Comparison of ENCODE assay signal across 41 mouse cellular contexts in genomic region chr11:72032091-72032490, GRCm38 (mm10). TPM values are rescaled to one million over a fixed set of nuclear protein-coding genes. Genes with fewer than 3 reads are reported as not detected.
"Had no signal": no experiment of that assay in that cellular context is flagged by ENCODE, and none has a peak within 500 bp of the region (broad histone marks: within the 10 kb centered on the region; RNA-seq: fewer than 3 reads in every experiment).

No protein-coding gene starts in this region.

- H3K4me3 ChIP-seq: heart, adult 2 months; heart, embryonic 10.5 days; heart, embryonic 12.5 days; heart, embryonic 13.5 days; heart, embryonic 15.5 days; hindbrain, embryonic 10.5 days; hindbrain, embryonic 12.5 days; hindbrain, embryonic 13.5 days; hindbrain, embryonic 15.5 days; intestine, embryonic 15.5 days; kidney, embryonic 15.5 days; layer of hippocampus, adult 2 months had no signal

- ATAC-seq: hindbrain, embryonic 16.5 days; hindbrain, postnatal 0 days; inflammation-experienced regulatory T-cells, adult 6 months; intestine, embryonic 15.5 days; intestine, embryonic 16.5 days; intestine, postnatal 0 days had no signal

- H3K27me3 ChIP-seq: intestine, embryonic 15.5 days had no signal

- DNase-seq: heart, adult 2 months; heart, postnatal 10 days; heart, postnatal 14 days; heart, postnatal 36 days; heart, postnatal 4 days; kidney, adult 11 months; kidney, adult 18-20 months; kidney, adult 2 months; kidney, adult 8-10 months; kidney, adult 9 months; kidney, postnatal 10 days; kidney, postnatal 14 days; kidney, postnatal 25 days; kidney, postnatal 36 days; kidney, postnatal 4 days; layer of hippocampus, adult 9-11 months had no signal

- H3K36me3 ChIP-seq: heart, embryonic 10.5 days; heart, embryonic 12.5 days; heart, embryonic 13.5 days; heart, embryonic 15.5 days; hindbrain, embryonic 10.5 days; hindbrain, embryonic 12.5 days; hindbrain, embryonic 13.5 days; hindbrain, embryonic 15.5 days; intestine, embryonic 15.5 days; kidney, embryonic 15.5 days had no signal

- H3K4me2 ChIP-seq: heart, embryonic 11.5 days; heart, embryonic 12.5 days; heart, embryonic 13.5 days; heart, embryonic 15.5 days; hindbrain, embryonic 12.5 days; hindbrain, embryonic 13.5 days; hindbrain, embryonic 14.5 days; hindbrain, embryonic 15.5 days; intestine, embryonic 15.5 days; kidney, embryonic 15.5 days had no signal

RNA-seq across cellular contexts. Expression of gene Aipl1, which starts 5.2 kb away (rescaled TPM):
- total RNA-seq: heart, adult 2 months; heart, postnatal 14 days; heart, postnatal 25 days; heart, postnatal 36 days; hindbrain, postnatal 0 days; layer of hippocampus, adult 18-20 months; layer of hippocampus, adult 2 months; layer of hippocampus, adult 8-10 months; layer of hippocampus, postnatal 10 days; layer of hippocampus, postnatal 25 days had no signal
- polyA plus RNA-seq: hindbrain, embryonic 11.5 days; hindbrain, embryonic 14.5 days; kidney, adult 2 months; large intestine, adult 2 months had no signal

RNA-seq across cellular contexts. Expression of gene Pimreg, which starts 9.7 kb away (rescaled TPM):
- total RNA-seq: layer of hippocampus, adult 18-20 months had no signal
